Mouse (Mus musculus): ENCODE results near the gene Kmt2a. TPM values are rescaled to one million over a fixed set of nuclear protein-coding genes. Genes with fewer than 3 reads are reported as not detected.

Kmt2a gene
- total and polyA plus RNA-seq, 2 experiments from 2014 or later, result 19.0 to 20.6 TPM

DNA sequence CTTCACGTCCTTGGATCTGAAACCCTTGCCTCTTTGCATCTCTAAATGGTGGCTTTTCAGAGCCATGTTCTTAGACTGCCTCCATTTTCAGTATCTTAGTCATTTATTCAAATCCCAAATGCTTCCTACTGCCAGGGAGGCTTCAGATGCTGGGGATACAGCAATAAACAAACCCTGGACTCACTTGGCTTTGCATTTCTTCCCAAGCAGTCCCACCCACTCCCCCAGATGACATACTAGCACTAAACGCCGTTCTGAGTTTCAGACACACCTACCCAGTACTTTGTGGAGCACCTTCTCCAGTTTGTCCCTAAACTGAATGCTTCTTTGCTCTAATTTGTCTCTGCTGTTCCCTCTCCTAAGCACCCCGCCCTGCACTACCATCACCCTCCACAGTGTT, 15.9 kb upstream of the Kmt2a start:
- Histone ChIP-seq H3K4me1 (ENCODE audit: insufficient read depth, low read length) (no peaks in the 10 kb centered on the region), H3K27me3 (ENCODE audit: insufficient read depth, low read length) (no peaks in the 10 kb centered on the region), H3K4me3 (ENCODE audit: low read length) (no peak overlapping the region), H3K9me3 (ENCODE audit: low read length) (no peaks in the 10 kb centered on the region), H3K9ac (replicated peaks; ENCODE audit: low read length) (no peak overlapping the region), H3K36me3 (ENCODE audit: insufficient read depth, low read length) (no peaks in the 10 kb centered on the region), H3K27ac (no peak overlapping the region), H3K4me2 (ENCODE audit: low read depth, low read length) (no peak overlapping the region)
- TF ChIP-seq CTCF (IDR thresholded peaks at IDR 0.05; ENCODE audit: low read depth), result 0 out of 2 replicates have a peak, but pooled peaks have one; percentile 21
- WGBS, result 65% methylated on average over 4 of the region's 4 CpGs
- DNase-seq (ENCODE audit: low spot score) (no peak), ATAC-seq (no peak)

DNA sequence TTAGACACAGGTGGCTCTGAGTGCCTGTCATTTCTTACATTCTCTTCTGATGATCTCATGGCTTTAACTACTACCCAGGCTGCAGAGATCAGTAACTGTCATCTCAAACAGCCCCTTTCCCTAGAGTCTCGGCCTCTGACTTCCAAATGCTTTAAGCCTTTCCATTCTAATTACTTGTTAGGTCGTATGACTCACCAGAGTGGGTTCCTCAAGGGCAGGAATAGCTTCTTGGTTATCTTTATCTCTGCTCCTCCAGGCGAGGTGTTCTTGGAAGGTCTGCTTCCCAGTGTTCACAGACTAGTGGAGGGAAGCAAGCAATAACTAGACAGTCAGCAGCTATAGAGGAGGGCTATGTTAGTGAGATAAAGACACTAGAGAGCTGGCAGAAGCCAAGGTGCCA, 11.6 kb upstream of the Kmt2a start:
- Histone ChIP-seq H3K27me3 (ENCODE audit: insufficient read depth, low read length) (no peaks in the 10 kb centered on the region), H3K4me2 (ENCODE audit: low read depth, low read length) (no peak overlapping the region), H3K4me3 (ENCODE audit: low read length) (no peak overlapping the region), H3K36me3 (ENCODE audit: insufficient read depth, low read length) (no peaks in the 10 kb centered on the region), H3K9ac (replicated peaks; ENCODE audit: low read length) (no peak overlapping the region), H3K9me3 (ENCODE audit: low read length) (no peaks in the 10 kb centered on the region), H3K27ac (no peak overlapping the region), H3K4me1 (ENCODE audit: insufficient read depth, low read length) (no peaks in the 10 kb centered on the region)
- no peak for TF ChIP-seq CTCF (IDR thresholded peaks at IDR 0.05; ENCODE audit: low read depth)
- ATAC-seq (no peak), DNase-seq (ENCODE audit: low spot score) (no peak)
- WGBS, result 74% methylated on average over 3 of the region's 3 CpGs

DNA sequence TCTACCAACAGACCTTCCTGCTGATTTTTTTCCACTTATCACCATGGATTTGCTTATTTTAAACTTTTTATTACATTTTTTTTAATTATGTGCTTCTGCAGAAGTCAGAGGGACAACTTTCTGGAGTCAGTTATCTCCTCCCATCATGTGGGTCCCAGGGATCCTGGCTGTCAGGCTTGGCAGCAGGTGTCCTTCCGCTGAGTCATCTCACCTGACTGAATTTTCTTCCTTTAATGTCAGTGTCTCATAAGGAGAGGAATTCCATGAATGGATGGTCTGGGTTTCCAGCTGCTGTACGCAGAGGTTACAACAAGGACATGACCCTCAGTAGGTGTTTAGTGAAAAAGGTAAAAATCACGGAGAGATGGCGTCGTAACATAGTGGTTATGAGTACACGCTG, 10.1 kb upstream of the Kmt2a start:
- H3K4me3 ChIP-seq (ENCODE audit: low read length), result no peak overlapping the region
- DNase-seq (ENCODE audit: low spot score) (no peak), ATAC-seq (no peak)
- no peak for TF ChIP-seq CTCF (IDR thresholded peaks at IDR 0.05; ENCODE audit: low read depth)
- no peaks in the 10 kb centered on the region for H3K27me3 ChIP-seq (ENCODE audit: insufficient read depth, low read length)
- H3K4me1 ChIP-seq (ENCODE audit: insufficient read depth, low read length), result no peaks in the 10 kb centered on the region
- H3K36me3 ChIP-seq (ENCODE audit: insufficient read depth, low read length), result no peaks in the 10 kb centered on the region
- no peak overlapping the region for H3K4me2 ChIP-seq (ENCODE audit: low read depth, low read length)
- H3K27ac ChIP-seq, result no peak overlapping the region
- 88% methylated on average over 6 of the region's 6 CpGs for WGBS
- H3K9ac ChIP-seq (replicated peaks; ENCODE audit: low read length), result no peak overlapping the region
- no peaks in the 10 kb centered on the region for H3K9me3 ChIP-seq (ENCODE audit: low read length)

DNA sequence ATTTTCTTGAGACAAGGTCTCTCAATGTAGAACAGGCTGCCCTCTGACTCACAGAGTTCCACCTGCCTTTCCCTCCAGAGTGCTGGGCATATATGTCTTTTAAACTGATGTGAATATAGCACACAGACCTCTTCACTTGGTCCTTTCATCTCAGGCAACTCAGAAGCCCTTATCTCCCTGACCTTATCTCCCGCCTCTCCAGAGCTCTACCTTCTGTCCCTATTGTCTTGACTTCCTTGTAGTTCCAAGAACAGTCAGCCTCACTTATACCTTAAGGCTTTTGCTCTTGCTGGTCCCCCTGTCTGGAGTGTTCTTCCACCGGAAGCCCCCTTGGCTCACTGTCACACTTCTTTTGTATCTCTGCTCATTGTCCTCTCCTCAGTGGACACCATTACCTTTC, 9.0 kb upstream of the Kmt2a start:
- DNase-seq (ENCODE audit: low spot score), result no peak
- Histone ChIP-seq H3K27me3 (ENCODE audit: insufficient read depth, low read length) (no peaks in the 10 kb centered on the region), H3K9ac (replicated peaks; ENCODE audit: low read length) (no peak overlapping the region), H3K4me1 (ENCODE audit: insufficient read depth, low read length) (no peaks in the 10 kb centered on the region), H3K4me3 (ENCODE audit: low read length) (no peak overlapping the region), H3K9me3 (ENCODE audit: low read length) (no peaks in the 10 kb centered on the region), H3K4me2 (ENCODE audit: low read depth, low read length) (no peak overlapping the region), H3K36me3 (ENCODE audit: insufficient read depth, low read length) (no peaks in the 10 kb centered on the region), H3K27ac (no peak overlapping the region)
- no peak for ATAC-seq
- WGBS, result 69% methylated on average over 2 of the region's 2 CpGs
- TF ChIP-seq CTCF (IDR thresholded peaks at IDR 0.05; ENCODE audit: low read depth), result no peak

DNA sequence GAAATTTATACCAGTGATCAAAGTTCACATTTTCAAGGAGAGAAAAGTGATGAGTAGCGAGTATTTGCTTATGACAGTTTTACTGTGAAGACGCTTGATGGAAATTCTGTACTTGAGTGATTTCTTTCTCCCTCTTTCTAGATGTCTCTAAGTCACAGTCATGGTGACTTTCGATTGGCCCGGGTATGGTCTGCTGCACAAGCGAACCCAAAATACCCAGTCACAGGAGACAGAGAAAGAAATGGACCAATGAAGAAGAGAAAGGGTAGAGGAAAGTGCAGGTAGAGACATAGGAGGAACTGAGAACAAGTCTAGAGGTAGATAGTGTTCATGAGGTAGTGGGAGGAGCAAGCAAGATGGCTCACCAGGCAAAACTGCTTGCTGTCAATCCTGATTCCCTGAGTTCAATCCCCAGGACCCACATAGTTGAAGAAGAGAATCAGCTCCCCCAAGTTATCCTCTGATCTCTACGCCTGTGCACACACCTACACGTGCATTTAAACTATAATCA, 7.1 kb upstream of the Kmt2a start:
- Histone ChIP-seq H3K27me3 (ENCODE audit: insufficient read depth, low read length) (no peaks in the 10 kb centered on the region), H3K9ac (replicated peaks; ENCODE audit: low read length) (no peak overlapping the region), H3K36me3 (ENCODE audit: insufficient read depth, low read length) (no peaks in the 10 kb centered on the region), H3K4me3 (ENCODE audit: low read length) (no peak overlapping the region), H3K27ac (no peak overlapping the region), H3K4me2 (ENCODE audit: low read depth, low read length) (no peak overlapping the region), H3K4me1 (ENCODE audit: insufficient read depth, low read length) (no peaks in the 10 kb centered on the region), H3K9me3 (ENCODE audit: low read length) (no peaks in the 10 kb centered on the region)
- 90% methylated on average over 7 of the region's 7 CpGs for WGBS
- DNase-seq (ENCODE audit: low spot score), result no peak
- TF ChIP-seq CTCF (IDR thresholded peaks at IDR 0.05; ENCODE audit: low read depth), result no peak
- no peak for ATAC-seq

DNA sequence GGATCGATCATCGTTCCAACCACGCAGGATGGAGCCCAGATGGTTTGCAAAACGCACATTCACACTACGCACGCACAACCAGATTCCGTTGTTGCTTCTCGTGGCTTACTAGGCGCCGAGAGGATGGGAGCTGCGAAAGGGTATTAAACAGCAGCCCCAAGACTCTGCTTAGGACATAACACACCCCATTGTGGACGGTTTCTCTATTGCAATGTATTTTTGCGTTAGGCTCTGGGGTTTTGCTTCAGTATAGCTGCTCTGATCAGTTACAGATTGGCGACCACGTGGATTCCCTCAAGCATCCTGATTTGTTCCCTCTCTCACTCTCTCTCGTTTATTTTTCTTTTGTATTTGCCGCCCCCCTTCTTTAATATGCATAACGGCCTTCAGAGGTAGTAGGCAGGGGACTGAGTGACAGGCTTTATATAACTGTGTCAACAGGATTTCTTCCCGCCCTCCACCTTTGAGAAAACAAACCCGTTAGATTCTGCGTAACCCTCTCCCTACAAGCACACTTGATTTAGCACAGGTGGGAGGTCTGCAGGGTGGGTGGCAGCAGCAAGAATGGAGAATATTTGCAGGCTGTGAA, 2.0 kb upstream of the Kmt2a start:
- peak; percentile 22 for ATAC-seq
- DNase-seq (ENCODE audit: low spot score), result peak; percentile 74
- H3K27ac ChIP-seq, result peak overlapping the region; percentile 99
- no peaks in the 10 kb centered on the region for H3K9me3 ChIP-seq (ENCODE audit: low read length)
- WGBS, result 1% methylated on average over 21 of the region's 21 CpGs
- TF ChIP-seq CTCF (IDR thresholded peaks at IDR 0.05; ENCODE audit: low read depth), result no peak; the same call in 1 of the 2 replicates
- H3K4me2 ChIP-seq (ENCODE audit: low read depth, low read length), result peak overlapping the region; percentile 97
- peak overlapping the region; percentile 98 for H3K9ac ChIP-seq (replicated peaks; ENCODE audit: low read length)
- H3K36me3 ChIP-seq (ENCODE audit: insufficient read depth, low read length), result no peaks in the 10 kb centered on the region
- peaks cover 10% of the 10 kb centered on the region for H3K4me1 ChIP-seq (ENCODE audit: insufficient read depth, low read length)
- peak overlapping the region; percentile 100 for H3K4me3 ChIP-seq (ENCODE audit: low read length)
- H3K27me3 ChIP-seq (ENCODE audit: insufficient read depth, low read length), result no peaks in the 10 kb centered on the region

DNA sequence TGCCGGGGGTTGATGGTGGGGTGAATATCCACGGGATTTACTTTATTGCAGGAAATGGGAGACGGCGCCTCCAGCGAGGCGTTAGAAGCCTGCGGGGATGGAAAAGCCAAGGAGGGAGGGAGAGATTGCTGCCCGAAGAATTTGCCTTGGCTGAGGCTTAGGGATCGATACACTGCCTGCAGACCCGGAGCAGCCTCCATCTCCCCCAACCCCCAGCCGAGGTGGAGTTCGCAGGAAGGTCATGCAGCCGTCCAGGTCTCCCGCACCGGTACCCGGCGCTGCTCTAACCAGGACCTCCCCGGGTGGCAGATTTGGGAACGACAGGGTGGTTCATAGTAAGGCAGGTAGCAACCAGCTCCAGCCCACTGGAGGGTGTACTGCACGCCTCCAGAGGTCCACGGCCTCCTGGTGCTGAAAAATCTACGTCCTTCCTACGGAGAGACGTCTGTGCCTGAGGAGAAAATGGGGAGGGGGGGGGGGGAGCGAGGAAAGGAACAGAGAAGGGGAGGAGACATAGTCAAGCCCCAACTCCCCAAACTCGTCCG, 1.4 kb upstream of the Kmt2a start:
- DNase-seq (ENCODE audit: low spot score), result peak; percentile 68
- no peaks in the 10 kb centered on the region for H3K9me3 ChIP-seq (ENCODE audit: low read length)
- no peaks in the 10 kb centered on the region for H3K27me3 ChIP-seq (ENCODE audit: insufficient read depth, low read length)
- 0% methylated on average over 26 of the region's 27 CpGs for WGBS
- H3K4me2 ChIP-seq (ENCODE audit: low read depth, low read length), result peak overlapping the region; percentile 97
- H3K9ac ChIP-seq (replicated peaks; ENCODE audit: low read length), result peak overlapping the region; percentile 98
- TF ChIP-seq CTCF (IDR thresholded peaks at IDR 0.05; ENCODE audit: low read depth), result peak; percentile 33; the same call in 1 of the 2 replicates
- H3K4me3 ChIP-seq (ENCODE audit: low read length), result peak overlapping the region; percentile 100
- ATAC-seq, result peak; percentile 58
- H3K27ac ChIP-seq, result peak overlapping the region; percentile 99
- no peaks in the 10 kb centered on the region for H3K36me3 ChIP-seq (ENCODE audit: insufficient read depth, low read length)
- peaks cover 13% of the 10 kb centered on the region for H3K4me1 ChIP-seq (ENCODE audit: insufficient read depth, low read length)

Measured in hindbrain, postnatal 0 days (tissue).